Mouse (Mus musculus) thymus, postnatal 14 days (tissue): ENCODE data around the gene Rps12.

Source experiments
- DNase-seq: peaks from one replicate; pipeline ENCODE4 v3.0.0; 2021

The Rps12 gene

DNA sequence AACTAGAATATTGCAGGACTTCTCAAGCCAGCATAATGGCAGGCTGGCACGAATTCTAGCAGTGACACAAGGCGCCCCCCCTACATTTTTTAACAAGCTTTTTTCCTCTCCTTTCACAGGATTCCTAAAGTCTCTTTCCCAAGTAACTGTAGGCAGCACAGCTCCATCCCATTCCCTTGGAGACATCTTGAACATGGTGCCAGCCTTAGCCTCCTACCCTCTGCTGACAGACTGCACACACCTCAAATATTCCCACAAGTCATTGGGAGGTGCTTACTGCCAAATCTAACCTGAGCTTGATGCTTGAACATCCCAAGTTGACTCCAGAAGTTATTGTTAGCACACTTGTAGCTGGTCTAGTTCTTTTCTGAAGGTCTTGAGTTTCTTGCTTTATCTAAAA lies 3.0 kb downstream of the Rps12 start:
- DNase-seq = no peak

DNA sequence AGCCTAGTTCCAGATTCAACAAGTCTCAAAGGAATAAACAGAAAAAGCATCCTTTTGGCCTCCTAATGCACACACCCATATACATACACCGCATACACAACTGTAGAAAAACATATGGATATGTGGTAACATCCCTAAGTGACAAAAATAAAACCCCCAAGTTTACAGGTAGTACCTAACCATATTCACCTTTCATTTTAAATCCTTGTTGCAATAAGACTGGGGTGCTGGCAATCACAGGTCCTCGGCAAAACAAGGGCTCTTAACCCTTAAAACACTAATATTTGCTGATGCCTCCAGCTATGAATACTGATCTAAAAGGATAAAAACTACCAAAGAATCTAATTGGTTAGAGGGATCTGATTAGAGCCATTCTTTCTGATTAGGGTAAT lies 3.6 kb downstream of the Rps12 start:
- DNase-seq = no peak

DNA sequence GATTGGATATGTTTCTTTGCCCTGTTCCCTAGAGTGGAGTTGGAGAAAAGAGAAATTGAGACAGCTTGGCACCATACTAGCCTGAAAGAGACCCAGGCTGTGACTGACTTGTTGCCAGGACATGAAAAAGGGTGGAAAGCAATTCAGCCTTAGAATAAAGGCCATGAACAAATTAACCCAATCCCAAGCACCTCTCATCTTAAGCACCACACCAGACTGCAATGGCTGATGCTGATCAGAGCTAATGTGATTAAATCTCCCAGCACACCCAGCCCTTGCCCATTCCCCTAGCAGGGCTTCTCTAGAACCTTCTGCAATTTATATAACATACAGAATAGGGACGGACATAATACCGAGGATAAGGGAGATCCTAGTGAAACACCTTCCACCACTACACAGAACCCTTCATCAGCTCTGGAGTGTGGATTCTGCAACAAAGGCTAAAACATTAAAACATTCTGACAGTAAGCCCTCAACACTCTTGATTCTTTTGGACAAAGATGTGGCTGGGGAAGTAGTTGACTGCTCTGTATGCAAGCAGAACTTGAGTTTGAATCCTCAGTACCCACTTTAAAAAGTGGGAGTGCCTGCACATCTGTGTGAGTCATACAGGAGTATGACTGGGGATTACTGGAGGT lies 4.1 kb downstream of the Rps12 start:
- DNase-seq = no peak

DNA sequence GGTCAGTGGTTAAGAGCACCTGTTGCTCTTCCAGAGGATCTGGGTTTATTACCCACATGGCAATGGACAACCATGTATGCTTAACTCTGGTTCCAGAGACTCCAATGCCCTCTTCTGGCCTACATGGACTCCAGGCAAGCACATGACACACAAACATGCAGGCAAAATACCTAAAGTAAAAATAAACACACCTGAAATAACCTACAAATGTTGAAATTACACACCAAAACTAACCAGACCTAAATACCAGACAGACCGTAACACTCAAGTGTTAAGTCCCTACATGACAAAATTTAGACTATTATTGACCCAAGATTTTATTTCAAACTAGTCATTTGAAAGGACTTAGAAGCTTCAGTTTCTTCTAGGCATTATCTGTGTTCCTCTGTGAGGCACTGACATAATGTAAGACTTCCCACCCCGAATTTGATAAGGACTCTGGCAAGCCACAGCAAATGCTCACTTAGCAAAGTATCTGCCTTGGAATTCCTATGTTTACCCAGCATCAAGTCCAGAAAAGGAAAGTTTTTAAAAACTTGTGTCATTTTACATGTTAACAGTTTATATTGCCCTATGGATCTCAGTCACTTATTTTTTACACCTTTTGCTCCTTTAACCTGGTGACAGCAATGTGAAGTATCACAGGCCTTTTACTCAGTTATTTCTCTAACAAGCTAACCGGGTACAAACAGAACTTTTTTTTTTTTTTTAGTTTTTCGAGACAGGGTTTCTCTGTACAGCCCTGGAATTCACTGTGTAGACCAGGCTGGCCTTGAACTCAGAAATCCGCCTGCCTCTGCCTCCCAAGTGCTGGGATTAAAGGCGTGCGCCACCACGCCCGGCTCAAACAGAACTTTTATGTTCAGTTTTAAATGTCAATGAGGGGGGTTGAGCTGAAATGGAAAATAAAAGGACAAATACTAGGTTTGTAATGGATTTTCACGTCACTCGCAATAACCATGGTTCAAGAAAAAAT lies 5.0 kb downstream of the Rps12 start:
- no peak for DNase-seq

DNA sequence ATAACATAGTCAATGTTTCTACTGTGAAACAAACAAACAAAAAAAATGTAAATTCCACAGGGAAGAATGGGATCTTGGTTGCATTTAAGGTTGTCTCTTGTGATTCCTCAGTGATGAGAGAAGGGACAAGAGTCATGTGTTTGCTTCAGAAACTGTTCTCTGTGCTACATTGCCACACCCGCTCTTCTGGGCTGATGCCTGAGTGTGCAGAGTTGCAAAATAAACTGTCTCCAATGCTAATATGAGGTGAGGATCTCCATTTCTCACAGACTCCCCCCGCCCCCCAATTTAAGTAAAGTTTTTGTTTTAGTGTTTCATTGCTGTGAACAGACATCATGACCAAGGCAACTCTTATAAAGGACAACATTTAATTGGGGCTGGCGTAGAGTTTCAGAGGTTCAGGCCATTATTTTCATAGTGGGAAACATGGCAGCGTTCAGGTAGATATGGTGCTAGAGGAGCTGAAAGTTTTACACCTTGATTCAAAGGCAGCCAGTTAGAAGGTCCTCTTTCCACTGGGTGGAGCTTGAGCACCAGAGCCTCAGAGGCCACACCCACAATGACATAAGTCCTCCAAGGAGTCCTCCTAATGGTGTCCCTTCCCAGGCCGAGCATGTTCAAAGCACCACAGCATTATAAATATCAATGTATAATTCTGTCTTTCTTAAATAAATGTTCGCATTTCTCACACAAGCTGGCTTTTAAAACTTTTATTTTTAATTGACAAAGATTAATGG lies 6.4 kb downstream of the Rps12 start:
- no peak for DNase-seq

DNA sequence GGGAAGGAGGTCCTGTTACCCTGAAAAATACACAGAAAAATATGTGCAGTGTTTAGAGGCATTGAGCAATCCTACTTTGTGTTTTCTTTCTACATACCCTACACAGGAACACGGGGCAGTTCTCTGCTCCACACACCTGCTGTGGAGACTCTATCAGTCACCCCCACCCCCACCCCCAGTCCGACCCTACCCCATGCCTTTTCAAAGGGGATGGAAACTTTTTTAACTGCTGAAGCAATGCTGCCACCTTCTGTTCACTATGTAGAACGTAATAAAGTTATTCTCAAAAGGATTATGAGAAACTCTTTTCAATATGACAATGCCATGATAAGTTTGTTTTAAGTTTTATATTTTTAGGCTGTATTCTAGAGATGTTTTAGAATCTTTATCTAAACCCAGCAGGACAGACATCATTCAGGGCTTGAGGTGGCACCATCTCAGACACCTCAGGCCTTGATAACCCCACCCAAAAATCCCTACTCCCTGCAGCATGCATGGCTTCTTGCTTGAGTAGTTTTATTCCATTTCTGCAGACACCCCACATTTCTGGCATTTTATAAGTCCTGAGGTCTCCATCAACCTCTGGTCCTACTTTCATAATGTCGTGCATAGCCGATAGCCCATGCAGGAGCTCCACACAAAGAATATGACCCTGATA lies 9.7 kb downstream of the Rps12 start:
- peak; percentile 11 for DNase-seq

DNA sequence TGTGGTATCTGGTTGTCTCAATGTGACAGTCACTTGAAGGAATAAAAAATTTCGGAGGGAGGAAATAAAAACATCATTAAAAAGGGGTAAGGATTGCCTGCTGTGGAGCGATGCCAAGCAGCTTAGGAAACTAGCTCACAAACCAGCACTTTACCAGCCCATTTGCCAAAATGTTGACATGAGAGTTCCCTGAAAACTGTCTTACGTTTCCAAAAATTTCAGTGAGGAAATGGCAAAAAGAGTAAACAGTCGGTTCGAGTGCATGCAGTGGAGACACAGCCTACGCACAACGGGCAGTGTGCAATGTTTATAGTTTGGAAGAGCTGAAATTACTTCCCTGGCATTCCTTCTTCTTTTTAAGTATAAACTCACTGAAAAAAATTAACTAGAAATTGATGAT lies 32.9 kb downstream of the Rps12 start:
- no peak for DNase-seq
